Mouse (Mus musculus) G1E (cell line): ENCODE measurements around the gene Chst15.

Experiments
- CTCF ChIP-seq: IDR thresholded peaks from 2 replicates; pipeline ENCODE4 v1.5.1; 2012; ENCODE audit warnings: low read depth, low read length, inconsistent platforms, mixed read lengths
- POLR2AphosphoS5 ChIP-seq: IDR thresholded peaks from 2 replicates; pipeline ENCODE4 v1.6.1; 2012; ENCODE audit warnings: low read depth, low read length, inconsistent platforms; ENCODE audit not compliant: insufficient replicate concordance

DNA sequence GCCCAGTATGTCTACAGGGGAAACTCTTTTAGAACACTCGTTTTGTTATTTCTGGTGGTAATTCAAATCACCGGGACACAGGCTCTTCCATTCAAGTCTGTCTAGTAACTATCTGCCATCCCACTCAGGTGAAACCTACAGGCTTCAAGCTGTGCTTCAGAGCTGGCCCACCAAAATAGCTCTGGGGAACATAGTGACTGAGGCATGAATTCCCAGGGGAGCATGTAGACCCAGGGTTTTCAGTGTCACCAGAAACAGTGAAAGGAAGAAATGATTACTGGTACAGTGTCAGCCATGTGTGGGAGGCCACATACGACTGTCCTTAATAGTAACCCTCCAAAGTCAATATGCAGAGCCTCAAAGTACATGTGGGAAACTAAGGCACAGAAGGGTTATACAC is 34.9 kb downstream of the Chst15 start:
- TF ChIP-seq CTCF = no peak
- no peak for TF ChIP-seq POLR2AphosphoS5
